Mouse (Mus musculus) gonadal fat pad, adult 2 months (tissue): ENCODE measurements around the gene Dlg3. TPM values are rescaled to one million over a fixed set of nuclear protein-coding genes. Genes with fewer than 3 reads are reported as not detected.

Experiments
- DNase-seq: peaks from one replicate; pipeline ENCODE4 v3.0.0-alpha.2; 2012; ENCODE audit warnings: low read depth
- polyA plus RNA-seq: library from polyadenylated mRNA; depleted of rRNA; stranded (reverse); fragments of >200 nt; gene quantifications from 2 replicates; pipeline ENCODE4 v1.2.3, GENCODE M21; 2012; rRNA removed

Dlg3 gene
- 12.6 and 13.4 TPM in 2 replicates for polyA plus RNA-seq

- no peak for DNase-seq
Observed at GRCm38 (mm10) chrX:100767181-100767884, at the start of gene Dlg3. Gene Dlg3 (plus strand): TSS chrX:100767722.

DNA sequence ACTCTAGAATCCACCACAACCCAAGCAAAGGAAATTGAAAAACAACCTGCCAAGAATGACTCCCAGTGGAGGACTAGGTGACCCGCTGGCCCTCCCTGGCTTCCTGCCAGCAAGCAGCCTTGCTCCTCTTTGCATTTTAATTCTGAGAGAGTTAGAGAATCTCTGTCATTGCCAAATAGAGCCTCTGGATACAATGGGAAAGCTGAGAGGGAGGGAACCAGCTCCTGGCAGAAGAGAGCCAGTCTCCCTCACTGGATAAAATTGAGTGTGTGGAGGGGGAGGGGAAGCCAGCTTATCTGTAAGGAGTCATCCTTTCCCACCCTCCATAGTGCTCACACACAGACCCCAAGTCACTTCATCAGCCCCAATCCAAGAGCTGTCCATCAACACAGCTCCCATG lies 38.6 kb upstream of the Dlg3 start:
- no peak for DNase-seq

DNA sequence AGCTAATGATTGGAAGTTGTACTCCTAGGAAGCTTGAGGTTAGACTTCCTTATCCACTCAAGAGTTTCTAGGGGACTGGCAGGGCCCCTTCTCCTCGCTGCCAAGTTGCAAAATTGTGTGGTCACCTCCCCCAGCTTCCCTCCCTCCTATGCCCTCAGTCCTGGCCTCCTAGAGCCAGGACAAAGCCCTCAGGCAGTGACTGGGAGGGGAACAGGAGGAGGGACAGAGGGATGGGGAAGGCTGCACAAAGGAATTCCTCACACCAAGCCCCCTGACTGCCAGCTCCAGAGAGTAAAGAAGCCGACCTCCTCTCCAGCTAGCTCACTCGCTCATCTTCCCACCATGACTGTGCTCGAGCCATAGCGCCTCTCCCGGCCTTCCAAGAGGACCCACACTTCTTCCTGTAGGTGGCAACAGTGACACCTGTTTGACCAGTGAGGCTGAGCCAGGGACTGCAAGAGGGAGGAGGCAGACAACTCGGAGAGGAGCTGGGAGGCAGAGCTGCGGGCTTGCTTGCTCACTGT lies 37.8 kb upstream of the Dlg3 start, which contains the start of gene Gdpd2:
Gene Gdpd2 (plus strand): TSS at position 209 of the 524 bp plus-strand sequence.
- peak; percentile 20 for DNase-seq

- DNase-seq: no peak
Observed at GRCm38 (mm10) chrX:100730266-100730665, 37.3 kb upstream of the Dlg3 start.

DNA sequence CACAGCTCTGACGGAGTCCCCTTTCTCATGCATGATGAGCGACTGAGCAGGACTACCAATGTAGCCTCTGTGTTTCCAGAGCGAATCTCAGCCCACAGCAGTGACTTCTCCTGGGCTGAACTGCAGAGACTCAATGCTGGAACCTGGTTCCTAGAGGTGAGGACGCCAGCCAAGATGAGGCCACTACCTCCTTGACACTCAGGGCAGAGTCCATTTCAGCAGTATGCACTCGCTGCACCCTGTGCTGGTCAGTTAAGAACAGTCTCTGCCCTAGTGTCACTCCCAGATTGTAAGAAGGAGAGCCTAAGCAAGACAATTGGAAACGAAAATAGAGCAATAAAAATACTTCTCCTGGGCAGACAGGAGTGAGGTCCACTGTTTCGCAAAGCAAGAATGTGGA lies 33.2 kb upstream of the Dlg3 start:
- DNase-seq: no peak

- DNase-seq: no peak
Observed at GRCm38 (mm10) chrX:100738918-100739317, 28.6 kb upstream of the Dlg3 start.

DNA sequence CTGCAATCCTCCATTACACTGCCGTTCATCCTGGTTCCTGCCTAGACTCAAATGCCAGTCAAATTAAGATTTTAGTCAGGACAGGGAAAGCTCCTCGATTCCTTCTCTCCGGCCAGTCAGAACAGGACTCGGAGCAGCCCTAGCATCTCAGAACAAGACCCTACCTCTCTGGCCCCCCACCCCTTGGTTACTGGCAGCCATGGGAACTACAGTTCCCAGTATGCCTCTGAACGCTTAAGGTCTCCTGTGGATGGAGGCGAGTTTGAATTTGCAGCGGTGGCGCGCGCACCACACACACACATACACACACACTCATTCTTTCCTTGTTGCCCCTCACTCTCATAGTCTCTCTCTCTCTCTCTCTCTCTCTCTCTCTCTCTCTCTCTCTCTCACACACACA lies 28.1 kb upstream of the Dlg3 start:
- DNase-seq: no peak

DNA sequence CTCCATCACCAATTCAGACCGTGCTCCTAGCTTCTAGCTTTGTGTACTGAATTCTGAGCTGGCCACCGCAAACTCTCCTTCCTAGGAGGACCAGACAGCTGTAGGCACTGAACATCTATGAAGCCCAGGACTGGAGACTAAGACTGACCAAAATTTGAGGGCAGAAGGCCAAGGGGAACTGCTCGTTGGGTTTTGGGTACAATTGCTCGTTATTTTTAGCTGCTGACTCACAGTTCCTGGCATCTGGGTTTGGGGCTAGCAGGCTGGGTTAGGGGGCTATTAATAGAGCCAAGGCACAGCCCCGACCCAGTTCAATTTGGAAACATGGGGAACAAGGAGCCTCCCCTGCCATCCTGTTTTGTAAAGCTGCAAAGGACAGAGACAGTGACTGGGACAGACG lies 26.7 kb upstream of the Dlg3 start:
- no peak for DNase-seq

DNA sequence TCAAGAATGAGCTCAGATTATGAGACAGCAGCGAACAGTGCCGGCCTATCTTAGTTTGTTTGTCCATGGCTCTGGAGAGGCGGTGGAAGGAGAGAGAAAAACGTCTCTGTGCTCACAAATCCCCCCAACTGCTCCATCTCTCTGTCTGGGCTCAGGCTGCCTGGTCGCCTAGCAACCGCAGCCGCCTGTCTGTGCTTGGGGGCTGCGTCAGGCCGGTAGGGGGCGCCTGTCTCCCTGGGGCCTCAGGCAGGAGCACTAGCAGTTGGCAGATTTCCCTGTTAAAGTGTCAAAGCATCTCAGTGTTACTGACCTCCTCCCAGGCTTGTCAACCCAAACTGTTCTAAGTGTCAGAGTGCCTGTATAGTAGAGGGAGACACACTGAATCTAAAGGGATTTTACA lies 25.6 kb upstream of the Dlg3 start:
- no peak for DNase-seq

- no peak for DNase-seq
Observed at GRCm38 (mm10) chrX:100765855-100766254, 1.7 kb upstream of the Dlg3 start.

- no peak for DNase-seq
Observed at GRCm38 (mm10) chrX:100767885-100768626, 534 bp downstream of the Dlg3 start.

GRCm38 (mm10) chrX:100769281-100769680 lies 1.8 kb downstream of the Dlg3 start:
- no peak for DNase-seq

GRCm38 (mm10) chrX:100774341-100774811 lies 6.9 kb downstream of the Dlg3 start:
- DNase-seq: no peak

DNA sequence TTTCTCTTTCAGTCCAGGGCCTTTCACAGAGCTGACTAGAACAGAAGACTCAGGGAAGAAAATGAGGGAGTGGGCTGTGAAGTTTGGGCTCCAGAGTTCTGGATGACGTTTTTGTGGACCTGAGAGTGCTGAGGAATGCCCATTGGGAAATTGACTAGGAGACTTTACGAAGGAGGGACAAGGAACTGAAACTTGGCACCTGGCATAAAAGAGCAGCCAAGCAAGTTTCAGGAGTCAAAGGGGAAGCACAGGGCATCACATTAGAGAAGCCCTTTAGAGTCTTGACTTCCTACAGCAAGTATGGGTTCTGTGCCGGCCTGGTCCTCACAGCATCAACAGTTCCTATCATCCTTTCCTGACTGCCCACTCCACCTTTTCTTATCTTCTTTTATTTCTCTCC lies 7.9 kb downstream of the Dlg3 start:
- DNase-seq: no peak

DNA sequence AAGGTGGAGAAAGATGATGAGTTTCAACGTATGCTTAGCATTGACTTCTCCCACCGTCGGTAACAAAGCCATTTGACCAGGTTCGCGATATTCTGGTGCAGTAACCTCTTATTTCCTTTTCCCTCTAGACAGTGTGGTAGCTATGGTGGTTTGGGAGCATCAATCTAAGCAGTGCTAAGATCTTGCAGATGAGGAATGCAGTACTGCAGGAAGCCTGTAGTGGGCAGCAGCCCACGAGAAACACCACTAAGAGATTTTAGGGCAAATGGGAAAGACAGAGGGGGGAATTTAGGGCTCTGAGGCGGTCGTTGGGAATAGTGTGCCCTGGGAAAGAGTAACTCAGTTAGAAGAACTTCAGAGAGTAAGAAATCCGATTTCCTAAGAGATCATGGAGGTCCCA lies 9.0 kb downstream of the Dlg3 start:
- DNase-seq: no peak

DNA sequence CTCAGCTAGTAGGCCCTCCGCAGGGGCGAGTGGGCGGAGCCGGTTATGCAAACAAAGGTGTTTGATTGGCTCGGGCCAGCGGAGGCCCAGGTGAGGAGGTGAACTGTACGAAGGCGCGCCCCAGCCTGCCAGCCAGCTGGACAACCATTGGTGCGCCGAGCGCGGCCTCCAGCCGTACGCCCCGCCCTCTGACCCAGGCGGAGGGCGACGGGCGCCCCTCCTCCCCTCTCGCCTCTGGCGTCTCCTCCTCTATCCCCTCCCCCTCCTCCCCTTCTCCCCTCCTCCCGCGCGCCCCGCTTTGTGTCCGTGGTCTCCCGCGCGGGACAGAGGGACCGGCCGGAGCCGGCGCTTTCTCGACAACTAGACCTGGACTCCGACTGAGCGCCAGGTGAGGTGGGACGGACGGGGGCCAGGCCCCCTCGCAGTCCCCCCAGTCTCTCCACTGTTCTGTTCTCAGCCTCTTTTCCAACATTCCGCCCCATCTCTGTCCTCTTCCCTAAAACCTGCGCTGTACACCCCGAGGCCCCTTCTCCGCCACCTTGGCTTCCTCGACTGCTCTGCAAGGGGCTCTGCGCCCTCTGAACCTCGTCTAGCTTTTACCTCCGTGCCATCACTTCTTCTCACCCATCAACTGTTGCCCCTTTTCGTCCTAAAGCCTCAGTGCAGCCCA lies 9.6 kb downstream of the Dlg3 start:
- no peak for DNase-seq

- DNase-seq: no peak
Observed at GRCm38 (mm10) chrX:100777655-100778234, 10.2 kb downstream of the Dlg3 start.

GRCm38 (mm10) chrX:100778397-100778796 lies 10.9 kb downstream of the Dlg3 start:
- DNase-seq: no peak

DNA sequence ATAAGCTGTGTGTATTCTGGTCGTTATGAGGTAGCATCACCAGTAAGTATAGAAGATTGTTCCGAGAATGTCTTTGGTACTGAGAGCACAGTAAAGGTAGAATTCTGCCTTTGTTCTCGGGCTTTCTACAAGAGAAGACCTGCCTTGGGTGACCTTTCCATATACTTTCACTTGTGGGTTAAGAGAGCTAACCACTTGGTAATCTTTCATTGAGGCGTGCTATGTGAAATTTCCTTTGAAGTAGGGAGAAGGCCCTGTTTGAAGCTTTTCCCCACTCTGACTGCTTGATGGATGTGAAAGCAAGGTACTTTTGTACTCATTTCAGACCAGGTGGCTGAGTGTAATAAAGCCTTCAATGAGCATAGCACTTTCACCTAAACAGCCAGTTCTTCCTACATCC lies 21.8 kb downstream of the Dlg3 start:
- DNase-seq: no peak

- DNase-seq: no peak
Observed at GRCm38 (mm10) chrX:100796041-100796740, 28.7 kb downstream of the Dlg3 start.

DNA sequence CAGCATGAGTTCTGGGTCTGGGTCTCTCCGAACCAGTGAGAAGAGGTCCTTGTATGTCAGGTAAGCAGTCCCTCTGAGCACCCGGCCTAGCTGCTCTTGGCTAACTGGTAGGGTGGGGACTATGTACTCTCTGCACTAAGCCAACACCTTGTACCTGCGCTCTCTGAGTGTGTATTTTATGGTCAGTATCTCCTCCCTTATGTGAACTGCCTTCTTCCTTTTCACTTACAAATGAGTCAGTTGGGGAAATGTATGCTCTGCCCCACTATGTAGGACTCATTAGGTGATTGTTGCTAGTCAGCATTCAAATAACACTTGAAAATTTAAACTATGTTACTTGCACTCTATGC lies 29.2 kb downstream of the Dlg3 start:
- no peak for DNase-seq
